Mouse (Mus musculus) liver, adult 2 months (tissue): ENCODE data around the gene Nphp1.

Experiments used
- CTCF ChIP-seq: fragments of 200-500 bp; IDR thresholded peaks from 2 replicates; pipeline ENCODE4 v1.5.1; 2011; ENCODE audit warnings: low read depth, low read length, control low read depth
- POLR2A ChIP-seq: fragments of 200-500 bp; IDR thresholded peaks from 2 replicates; pipeline ENCODE4 v1.6.1; 2011; ENCODE audit warnings: low read length, control low read depth; ENCODE audit not compliant: insufficient read depth; ENCODE audit errors: extremely low read depth

DNA sequence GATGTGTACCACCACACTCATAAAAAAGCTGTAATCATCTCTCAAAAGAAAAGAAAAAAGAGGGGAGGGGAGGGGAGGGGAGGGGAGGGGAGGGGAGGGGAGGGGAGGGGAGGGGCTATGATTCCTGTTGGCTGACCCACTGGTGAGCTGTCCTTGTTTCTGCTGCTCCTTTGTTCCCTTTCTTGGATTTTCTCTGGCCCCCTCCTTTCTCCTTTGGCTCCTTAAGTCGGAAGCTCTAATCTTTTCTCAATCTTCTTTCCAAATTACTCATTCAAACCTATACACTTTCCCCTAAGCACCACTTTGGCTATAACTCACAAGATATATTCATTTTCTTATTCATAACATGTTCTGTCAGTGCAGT lies 14.1 kb downstream of the Nphp1 start:
- TF ChIP-seq POLR2A (no peak), CTCF (no peak)
